Mouse (Mus musculus): ENCODE results near the gene Gm10031.
"Not testable (repeated sequence)": the region's sequence is repeated elsewhere in the genome, so short reads cannot be mapped to it uniquely, and the experiment has no call there.

- TF ChIP-seq POLR2A (IDR thresholded peaks at IDR 0.05; ENCODE audit: borderline replicate concordance, low read depth, low read length); CTCF (IDR thresholded peaks at IDR 0.05; ENCODE audit: low read depth, low read length): not testable (repeated sequence)
Measured at GRCm38 (mm10) chr1:156523842-156524241, at the start of gene Gm10031.

Measured in bone marrow macrophage, adult 2 months (primary cell).